Mouse (Mus musculus): Measurements from ENCODE around the gene Gna13. TPM values are rescaled to one million over a fixed set of nuclear protein-coding genes. Genes with fewer than 3 reads are reported as not detected.

The Gna13 gene
- polyA plus RNA-seq, 1 experiment from 2014 or later: 20.7 TPM

DNA sequence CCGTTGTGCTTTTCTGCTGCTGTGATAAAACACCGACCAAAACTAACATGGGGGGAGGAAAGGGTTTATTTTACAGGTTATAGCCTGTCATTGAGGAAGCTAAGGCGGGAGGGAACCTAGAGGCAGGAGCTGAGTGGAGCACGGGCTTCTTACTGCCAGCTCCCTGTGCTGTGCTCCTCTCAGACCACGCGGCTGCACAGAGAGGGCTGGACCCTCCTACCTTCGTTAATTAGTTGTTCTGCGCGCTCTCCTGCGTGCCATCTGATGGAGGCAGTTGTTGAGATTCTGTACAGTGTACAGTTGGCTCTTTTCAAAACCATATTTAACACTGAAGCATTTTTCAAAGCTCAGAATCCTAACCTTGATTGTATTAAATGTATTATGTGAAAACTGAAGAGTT, 14.8 kb downstream of the Gna13 start:
- 0 out of 2 replicates have a peak overlapping the region, but pooled peaks have one; percentile 29 for H3K9ac ChIP-seq (ENCODE audit: low read length)
- 0 out of 2 replicates have a peak, but pooled peaks have one; percentile 33 for ATAC-seq (replicated peaks; ENCODE audit: extremely low read depth, insufficient read depth, low FRiP score)
- no peak overlapping the region for H3K4me3 ChIP-seq (ENCODE audit: low read length)
- peak overlapping the region; percentile 31; the same call in 1 of the 2 replicates for H3K27ac ChIP-seq (ENCODE audit: low read length)
- peaks cover 45% of the 10 kb centered on the region for H3K4me1 ChIP-seq (ENCODE audit: control insufficient read depth, insufficient read depth, low read length)
- H3K4me2 ChIP-seq (ENCODE audit: low read depth, low read length): no peak overlapping the region
- H3K9me3 ChIP-seq (replicated peaks; ENCODE audit: control insufficient read depth, low read length): no peaks in the 10 kb centered on the region
- peaks cover 4% of the 10 kb centered on the region; the same call in 1 of the 2 replicates for H3K36me3 ChIP-seq (ENCODE audit: control insufficient read depth, insufficient read depth)
- WGBS: 44% methylated on average over 10 of the region's 10 CpGs
- no peaks in the 10 kb centered on the region for H3K27me3 ChIP-seq (ENCODE audit: control insufficient read depth, insufficient read depth, low read length)

DNA sequence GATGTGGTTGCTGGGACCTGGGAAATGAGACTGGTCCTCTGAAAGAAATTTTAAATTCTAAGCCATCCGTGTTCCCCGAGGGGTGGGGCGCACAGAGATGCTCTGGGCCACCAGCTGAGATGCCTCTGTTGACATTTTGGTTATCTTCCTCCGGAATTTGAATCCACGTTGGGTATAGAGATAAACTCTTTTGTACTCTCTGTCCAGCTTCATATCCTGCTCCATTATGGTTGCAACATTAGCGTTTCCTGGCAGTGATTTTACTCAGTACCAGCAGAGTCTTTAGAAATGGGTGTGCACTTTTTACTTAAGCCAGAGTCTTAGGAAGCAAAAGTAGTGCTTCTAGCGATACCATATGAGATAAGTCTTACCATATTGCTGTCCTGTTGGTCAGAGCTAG, 15.4 kb downstream of the Gna13 start:
- ATAC-seq (replicated peaks; ENCODE audit: extremely low read depth, insufficient read depth, low FRiP score): no peak
- H3K4me1 ChIP-seq (ENCODE audit: control insufficient read depth, insufficient read depth, low read length): peaks cover 47% of the 10 kb centered on the region
- H3K9ac ChIP-seq (ENCODE audit: low read length): no peak overlapping the region; the same call in 1 of the 2 replicates
- no peak overlapping the region for H3K4me3 ChIP-seq (ENCODE audit: low read length)
- 50% methylated on average over 7 of the region's 7 CpGs for WGBS
- H3K4me2 ChIP-seq (ENCODE audit: low read depth, low read length): no peak overlapping the region
- no peaks in the 10 kb centered on the region for H3K9me3 ChIP-seq (replicated peaks; ENCODE audit: control insufficient read depth, low read length)
- H3K36me3 ChIP-seq (ENCODE audit: control insufficient read depth, insufficient read depth): peaks cover 4% of the 10 kb centered on the region; the same call in 1 of the 2 replicates
- no peak overlapping the region for H3K27ac ChIP-seq (ENCODE audit: low read length)
- H3K27me3 ChIP-seq (ENCODE audit: control insufficient read depth, insufficient read depth, low read length): no peaks in the 10 kb centered on the region

DNA sequence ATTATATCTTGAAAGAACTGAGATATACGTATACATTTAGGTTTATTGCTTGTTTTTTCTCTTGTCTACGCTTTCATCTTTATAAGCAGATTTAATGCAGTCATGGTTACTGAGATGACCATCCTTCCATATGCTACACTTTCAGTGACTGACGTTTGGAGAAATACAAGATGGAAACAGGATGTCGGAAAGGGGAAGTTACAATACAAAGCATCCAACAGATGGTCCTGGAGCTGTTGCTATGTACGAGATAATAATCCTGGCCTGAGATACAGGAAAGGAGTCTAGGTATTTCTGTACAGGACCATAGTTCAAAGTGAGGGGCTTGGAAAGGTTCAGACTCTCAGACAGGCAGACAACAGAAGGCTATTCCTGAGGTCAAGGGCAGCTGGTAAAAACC, 18.0 kb downstream of the Gna13 start:
- peaks cover 44% of the 10 kb centered on the region for H3K4me1 ChIP-seq (ENCODE audit: control insufficient read depth, insufficient read depth, low read length)
- H3K36me3 ChIP-seq (ENCODE audit: control insufficient read depth, insufficient read depth): no peaks in the 10 kb centered on the region

DNA sequence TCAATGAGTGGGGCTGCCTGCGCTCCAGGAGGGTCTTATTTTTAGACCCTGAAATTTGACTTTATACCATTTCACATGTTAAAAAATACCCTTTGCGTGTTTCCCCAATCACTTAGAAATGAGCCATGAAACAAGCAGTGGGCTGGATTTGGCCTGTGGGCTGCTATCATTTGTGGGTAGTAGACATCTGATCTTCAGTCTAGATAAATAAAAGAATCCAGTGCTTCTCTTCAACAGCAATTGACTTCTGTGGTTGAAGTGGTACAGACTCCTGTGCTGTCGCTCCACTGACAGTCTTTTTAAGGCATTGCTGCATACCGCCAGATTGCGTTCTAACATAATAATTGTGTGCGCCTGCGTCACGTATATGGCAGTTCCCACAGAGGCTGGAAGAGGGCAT, 22.7 kb downstream of the Gna13 start:
- Histone ChIP-seq H3K27ac (ENCODE audit: low read length) (no peak overlapping the region), H3K4me2 (ENCODE audit: low read depth, low read length) (no peak overlapping the region), H3K36me3 (ENCODE audit: control insufficient read depth, insufficient read depth) (no peaks in the 10 kb centered on the region), H3K4me3 (ENCODE audit: low read length) (no peak overlapping the region), H3K27me3 (ENCODE audit: control insufficient read depth, insufficient read depth, low read length) (no peaks in the 10 kb centered on the region), H3K4me1 (ENCODE audit: control insufficient read depth, insufficient read depth, low read length) (peaks cover 29% of the 10 kb centered on the region), H3K9ac (ENCODE audit: low read length) (no peak overlapping the region), H3K9me3 (replicated peaks; ENCODE audit: control insufficient read depth, low read length) (no peaks in the 10 kb centered on the region)
- 83% methylated on average over 8 of the region's 8 CpGs for WGBS
- no peak for ATAC-seq (replicated peaks; ENCODE audit: extremely low read depth, insufficient read depth, low FRiP score)

More for the DNA sequence above, 18.0 kb downstream of the Gna13 start:
- H3K4me2 ChIP-seq (ENCODE audit: low read depth, low read length): no peak overlapping the region
- H3K9me3 ChIP-seq (replicated peaks; ENCODE audit: control insufficient read depth, low read length): no peaks in the 10 kb centered on the region
- no peak for ATAC-seq (replicated peaks; ENCODE audit: extremely low read depth, insufficient read depth, low FRiP score)
- no peaks in the 10 kb centered on the region for H3K27me3 ChIP-seq (ENCODE audit: control insufficient read depth, insufficient read depth, low read length)
- H3K4me3 ChIP-seq (ENCODE audit: low read length): no peak overlapping the region
- H3K27ac ChIP-seq (ENCODE audit: low read length): no peak overlapping the region
- WGBS: 63% methylated on average over 5 of the region's 5 CpGs
- H3K9ac ChIP-seq (ENCODE audit: low read length): no peak overlapping the region

DNA sequence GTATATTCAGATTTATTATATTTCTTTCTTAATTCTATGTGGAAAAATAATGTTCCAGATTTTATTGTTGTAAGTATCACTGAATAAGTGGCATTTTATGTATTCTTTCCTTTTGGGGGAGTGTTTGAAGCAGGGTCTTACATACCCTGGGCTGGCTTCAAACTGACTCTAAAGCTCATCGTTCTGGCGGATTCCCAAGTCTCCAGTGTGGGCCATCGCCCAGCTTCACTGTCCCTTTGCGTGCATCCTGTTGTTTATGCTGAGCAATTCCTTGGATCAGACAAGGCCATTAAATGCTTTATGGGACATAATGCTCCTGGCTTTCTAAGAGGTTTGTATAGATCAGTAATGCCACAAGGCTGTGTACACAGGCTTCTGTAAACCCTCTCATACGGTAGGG, 26.4 kb downstream of the Gna13 start:
- Histone ChIP-seq H3K9ac (ENCODE audit: low read length) (no peak overlapping the region), H3K27ac (ENCODE audit: low read length) (no peak overlapping the region), H3K9me3 (replicated peaks; ENCODE audit: control insufficient read depth, low read length) (no peaks in the 10 kb centered on the region), H3K4me3 (ENCODE audit: low read length) (no peak overlapping the region), H3K27me3 (ENCODE audit: control insufficient read depth, insufficient read depth, low read length) (no peaks in the 10 kb centered on the region), H3K4me1 (ENCODE audit: control insufficient read depth, insufficient read depth, low read length) (peaks cover 20% of the 10 kb centered on the region), H3K36me3 (ENCODE audit: control insufficient read depth, insufficient read depth) (no peaks in the 10 kb centered on the region), H3K4me2 (ENCODE audit: low read depth, low read length) (no peak overlapping the region)
- no peak for ATAC-seq (replicated peaks; ENCODE audit: extremely low read depth, insufficient read depth, low FRiP score)
- WGBS: 87% methylated on average over 5 of the region's 5 CpGs

DNA sequence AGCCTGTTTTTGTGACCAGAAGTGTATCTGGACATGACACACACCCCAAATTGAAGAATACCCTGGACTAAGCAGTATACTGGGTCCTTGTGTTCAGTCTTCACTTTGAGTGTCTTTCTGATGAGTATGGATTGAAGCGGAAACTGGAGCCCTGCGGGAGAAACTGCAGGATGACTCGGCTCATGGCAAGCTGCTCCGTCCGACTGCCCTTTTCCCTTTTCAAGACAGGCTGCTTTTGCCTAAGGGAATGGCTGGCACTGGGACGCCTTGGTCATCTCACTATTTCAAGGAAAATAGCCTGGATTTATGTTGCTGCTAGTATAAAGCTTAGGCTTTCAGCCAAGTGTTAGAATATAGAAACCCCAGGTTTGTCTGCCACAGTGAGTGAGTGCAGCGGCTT, 28.6 kb downstream of the Gna13 start:
- Histone ChIP-seq H3K36me3 (ENCODE audit: control insufficient read depth, insufficient read depth) (peaks cover 6% of the 10 kb centered on the region), H3K27ac (ENCODE audit: low read length) (no peak overlapping the region), H3K9me3 (replicated peaks; ENCODE audit: control insufficient read depth, low read length) (no peaks in the 10 kb centered on the region), H3K4me3 (ENCODE audit: low read length) (no peak overlapping the region), H3K4me1 (ENCODE audit: control insufficient read depth, insufficient read depth, low read length) (peaks cover 18% of the 10 kb centered on the region), H3K9ac (ENCODE audit: low read length) (no peak overlapping the region), H3K27me3 (ENCODE audit: control insufficient read depth, insufficient read depth, low read length) (no peaks in the 10 kb centered on the region), H3K4me2 (ENCODE audit: low read depth, low read length) (no peak overlapping the region)
- no peak for ATAC-seq (replicated peaks; ENCODE audit: extremely low read depth, insufficient read depth, low FRiP score)
- WGBS: 84% methylated on average over 7 of the region's 7 CpGs

DNA sequence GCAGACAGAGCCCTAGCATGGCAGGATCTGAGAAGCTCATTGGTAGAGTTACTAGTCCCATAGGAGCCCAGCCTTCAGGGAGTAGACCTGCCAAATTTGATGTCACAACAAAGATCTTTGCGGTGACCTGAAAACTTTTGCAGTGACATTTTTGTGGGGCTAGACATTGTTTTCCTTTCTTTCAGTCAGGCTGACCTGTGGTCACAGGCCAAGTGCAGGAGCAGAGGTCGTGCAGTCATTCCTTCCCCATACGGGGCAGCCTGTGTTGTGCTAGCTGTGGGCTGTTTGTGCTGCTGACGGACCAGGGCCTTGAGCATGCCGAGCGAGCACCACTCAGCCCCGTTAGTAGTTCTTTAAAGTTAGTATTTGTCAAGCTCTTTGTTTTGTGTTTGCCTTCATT, 29.1 kb downstream of the Gna13 start:
- WGBS: 69% methylated on average over 7 of the region's 7 CpGs
- Histone ChIP-seq H3K4me1 (ENCODE audit: control insufficient read depth, insufficient read depth, low read length) (peaks cover 16% of the 10 kb centered on the region), H3K27me3 (ENCODE audit: control insufficient read depth, insufficient read depth, low read length) (no peaks in the 10 kb centered on the region), H3K4me3 (ENCODE audit: low read length) (no peak overlapping the region), H3K4me2 (ENCODE audit: low read depth, low read length) (no peak overlapping the region), H3K9ac (ENCODE audit: low read length) (no peak overlapping the region), H3K36me3 (ENCODE audit: control insufficient read depth, insufficient read depth) (peaks cover 11% of the 10 kb centered on the region), H3K9me3 (replicated peaks; ENCODE audit: control insufficient read depth, low read length) (no peaks in the 10 kb centered on the region), H3K27ac (ENCODE audit: low read length) (no peak overlapping the region)
- no peak for ATAC-seq (replicated peaks; ENCODE audit: extremely low read depth, insufficient read depth, low FRiP score)

DNA sequence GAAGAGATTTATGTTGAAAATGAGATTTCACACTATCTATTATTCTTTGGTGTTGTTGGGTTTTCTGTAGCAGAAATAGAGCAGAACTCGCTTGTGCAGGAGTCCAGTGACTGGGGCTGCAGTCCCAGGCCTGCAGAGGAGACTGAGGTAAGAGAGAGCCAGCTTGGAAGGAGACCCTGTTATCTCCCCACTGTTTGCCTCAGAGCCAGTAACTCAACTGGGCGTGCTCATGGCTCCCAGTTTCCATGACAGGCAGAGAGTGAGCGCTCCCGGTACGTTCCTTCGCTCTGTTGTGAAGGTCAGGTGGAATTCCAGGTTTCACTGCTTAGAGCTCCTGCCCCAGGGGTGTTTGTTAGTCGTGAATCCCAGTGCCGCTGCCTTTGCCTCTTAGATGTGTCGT, 30.0 kb downstream of the Gna13 start:
- H3K4me1 ChIP-seq (ENCODE audit: control insufficient read depth, insufficient read depth, low read length): peaks cover 13% of the 10 kb centered on the region
- H3K9ac ChIP-seq (ENCODE audit: low read length): no peak overlapping the region
- no peak overlapping the region for H3K4me2 ChIP-seq (ENCODE audit: low read depth, low read length)
- no peak for ATAC-seq (replicated peaks; ENCODE audit: extremely low read depth, insufficient read depth, low FRiP score)
- peaks cover 18% of the 10 kb centered on the region for H3K36me3 ChIP-seq (ENCODE audit: control insufficient read depth, insufficient read depth)
- no peak overlapping the region for H3K4me3 ChIP-seq (ENCODE audit: low read length)
- no peaks in the 10 kb centered on the region for H3K9me3 ChIP-seq (replicated peaks; ENCODE audit: control insufficient read depth, low read length)
- H3K27me3 ChIP-seq (ENCODE audit: control insufficient read depth, insufficient read depth, low read length): no peaks in the 10 kb centered on the region
- WGBS: 79% methylated on average over 9 of the region's 9 CpGs
- no peak overlapping the region for H3K27ac ChIP-seq (ENCODE audit: low read length)

DNA sequence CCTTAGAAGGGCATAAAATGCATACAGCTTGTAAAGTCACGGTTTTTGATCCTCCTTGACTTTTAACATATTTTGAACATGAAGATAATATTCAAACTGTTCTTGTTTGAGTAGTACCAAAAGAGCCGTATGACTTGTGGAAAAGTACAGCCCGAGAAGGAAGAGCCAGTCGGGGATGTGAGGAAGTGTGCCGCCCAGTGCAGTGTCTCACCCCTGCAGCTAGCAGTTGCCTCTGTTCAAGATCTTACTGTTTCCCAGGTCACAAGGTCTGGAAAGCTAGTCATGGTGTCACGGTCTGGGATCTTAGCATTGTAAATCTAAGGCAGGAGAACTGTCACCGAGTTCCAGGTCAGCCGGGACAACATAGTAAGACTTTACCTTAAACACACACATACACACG, 32.1 kb downstream of the Gna13 start:
- no peak overlapping the region for H3K9ac ChIP-seq (ENCODE audit: low read length)

More for the DNA sequence above, 32.1 kb downstream of the Gna13 start:
- Histone ChIP-seq H3K27ac (ENCODE audit: low read length) (no peak overlapping the region), H3K27me3 (ENCODE audit: control insufficient read depth, insufficient read depth, low read length) (no peaks in the 10 kb centered on the region), H3K4me3 (ENCODE audit: low read length) (no peak overlapping the region), H3K9me3 (replicated peaks; ENCODE audit: control insufficient read depth, low read length) (no peaks in the 10 kb centered on the region), H3K36me3 (ENCODE audit: control insufficient read depth, insufficient read depth) (peaks cover 31% of the 10 kb centered on the region), H3K4me2 (ENCODE audit: low read depth, low read length) (no peak overlapping the region), H3K4me1 (ENCODE audit: control insufficient read depth, insufficient read depth, low read length) (peaks cover 2% of the 10 kb centered on the region; the same call in 1 of the 2 replicates)
- 77% methylated on average over 9 of the region's 9 CpGs for WGBS
- ATAC-seq (replicated peaks; ENCODE audit: extremely low read depth, insufficient read depth, low FRiP score): no peak
